Mouse (Mus musculus) cerebellum, postnatal 36 days (tissue): Measurements from ENCODE around the gene Acyp1.
"Not testable (repeated sequence)": the region's sequence is repeated elsewhere in the genome, so short reads cannot be mapped to it uniquely, and the experiment has no call there.

ENCODE experiments used
- DNase-seq, 2 experiments: peaks; one replicate each; pipeline ENCODE4 v3.0.0; 2021 to 2022; ENCODE audit warnings: mixed read lengths in 2 of 2

The Acyp1 gene

GRCm38 (mm10) chr12:85281756-85282155 lies 6.5 kb downstream of the Acyp1 start:
- DNase-seq, result not testable (repeated sequence)

GRCm38 (mm10) chr12:85280845-85281651 lies 7.2 kb downstream of the Acyp1 start:
- DNase-seq, result no peak

GRCm38 (mm10) chr12:85280105-85280844 lies 8.0 kb downstream of the Acyp1 start:
- peak; percentile 97 to 100 for DNase-seq

GRCm38 (mm10) chr12:85279396-85280080 lies 8.7 kb downstream of the Acyp1 start:
- peak; percentile 43 to 59 for DNase-seq

- no peak for DNase-seq
These were observed 9.3 kb downstream of the Acyp1 start for GRCm38 (mm10) chr12:85278919-85279318.

GRCm38 (mm10) chr12:85276273-85276672 lies 12.0 kb downstream of the Acyp1 start:
- no peak for DNase-seq

GRCm38 (mm10) chr12:85273508-85273907 lies 14.7 kb downstream of the Acyp1 start:
- no peak for DNase-seq

GRCm38 (mm10) chr12:85271843-85272206 lies 16.4 kb downstream of the Acyp1 start:
- DNase-seq, result no peak

GRCm38 (mm10) chr12:85271132-85271842 lies 17.0 kb downstream of the Acyp1 start:
- DNase-seq, result no peak

- peak; percentile 91 to 94 for DNase-seq
These were observed 17.9 kb downstream of the Acyp1 start, which contains the start of gene Mlh3 for GRCm38 (mm10) chr12:85270319-85270718. TSS of gene Mlh3 (minus strand) at chr12:85270599.

GRCm38 (mm10) chr12:85269821-85270220 lies 18.4 kb downstream of the Acyp1 start:
- DNase-seq, result no peak

- no peak for DNase-seq
These were observed 22.0 kb downstream of the Acyp1 start for GRCm38 (mm10) chr12:85266248-85266647.

GRCm38 (mm10) chr12:85264940-85265339 lies 23.3 kb downstream of the Acyp1 start:
- DNase-seq, result no peak

- DNase-seq, result peak; percentile 12 to 31
These were observed 23.7 kb downstream of the Acyp1 start for GRCm38 (mm10) chr12:85264531-85264930.

GRCm38 (mm10) chr12:85263190-85263589 lies 25.0 kb downstream of the Acyp1 start:
- DNase-seq, result no peak

- no peak for DNase-seq
These were observed 25.7 kb downstream of the Acyp1 start for GRCm38 (mm10) chr12:85262489-85262888.

- DNase-seq, result no peak
These were observed 31.1 kb downstream of the Acyp1 start for GRCm38 (mm10) chr12:85257008-85257639.

GRCm38 (mm10) chr12:85256074-85256751 lies 32.0 kb downstream of the Acyp1 start:
- no peak for DNase-seq

- DNase-seq, result no peak
These were observed 36.2 kb downstream of the Acyp1 start for GRCm38 (mm10) chr12:85252083-85252482.

GRCm38 (mm10) chr12:85237553-85237952 lies 50.7 kb downstream of the Acyp1 start:
- no peak for DNase-seq
